Mouse (Mus musculus): ENCODE measurements around the gene Rdh16. TPM values are rescaled to one million over a fixed set of nuclear protein-coding genes. Genes with fewer than 3 reads are reported as not detected.
"Not testable (repeated sequence)": the region's sequence is repeated elsewhere in the genome, so short reads cannot be mapped to it uniquely, and the experiment has no call there.

The Rdh16 gene
- total RNA-seq, 1 experiment from 2014 or later, result not detected

GRCm38 (mm10) chr10:127825386-127825785 is 24.4 kb downstream of the Rdh16 start:
- 0 out of 2 replicates have a peak, but pooled peaks have one; percentile 50 for ATAC-seq (replicated peaks; ENCODE audit: low read depth, poor library complexity, severe bottlenecking)

GRCm38 (mm10) chr10:127829121-127829520 is 28.2 kb downstream of the Rdh16 start:
- no peak for ATAC-seq (replicated peaks; ENCODE audit: low read depth, poor library complexity, severe bottlenecking)

GRCm38 (mm10) chr10:127834186-127834585 is 33.2 kb downstream of the Rdh16 start:
- ATAC-seq (replicated peaks; ENCODE audit: low read depth, poor library complexity, severe bottlenecking), result not testable (repeated sequence)

- ATAC-seq (replicated peaks; ENCODE audit: low read depth, poor library complexity, severe bottlenecking), result no peak
Measured at GRCm38 (mm10) chr10:127835292-127835691, 34.3 kb downstream of the Rdh16 start.

- not testable (repeated sequence) for ATAC-seq (replicated peaks; ENCODE audit: low read depth, poor library complexity, severe bottlenecking)
Measured at GRCm38 (mm10) chr10:127837793-127838192, 36.8 kb downstream of the Rdh16 start.

GRCm38 (mm10) chr10:127838539-127838938 is 37.6 kb downstream of the Rdh16 start:
- ATAC-seq (replicated peaks; ENCODE audit: low read depth, poor library complexity, severe bottlenecking), result no peak

- no peak for ATAC-seq (replicated peaks; ENCODE audit: low read depth, poor library complexity, severe bottlenecking)
Measured at GRCm38 (mm10) chr10:127840776-127841175, 39.8 kb downstream of the Rdh16 start.

GRCm38 (mm10) chr10:127845945-127846344 is 45.0 kb downstream of the Rdh16 start:
- not testable (repeated sequence) for ATAC-seq (replicated peaks; ENCODE audit: low read depth, poor library complexity, severe bottlenecking)

GRCm38 (mm10) chr10:127848089-127848488 is 47.1 kb downstream of the Rdh16 start:
- ATAC-seq (replicated peaks; ENCODE audit: low read depth, poor library complexity, severe bottlenecking), result no peak

- ATAC-seq (replicated peaks; ENCODE audit: low read depth, poor library complexity, severe bottlenecking), result no peak
Measured at GRCm38 (mm10) chr10:127849628-127850027, 48.7 kb downstream of the Rdh16 start, which contains the start of gene Rdh19. Gene Rdh19 (plus strand): TSS chr10:127849928.

- no peak for ATAC-seq (replicated peaks; ENCODE audit: low read depth, poor library complexity, severe bottlenecking)
Measured at GRCm38 (mm10) chr10:127856376-127856775, 55.4 kb downstream of the Rdh16 start.

- no peak for ATAC-seq (replicated peaks; ENCODE audit: low read depth, poor library complexity, severe bottlenecking)
Measured at GRCm38 (mm10) chr10:127864931-127865330, 64.0 kb downstream of the Rdh16 start.

GRCm38 (mm10) chr10:127866232-127866631 is 65.3 kb downstream of the Rdh16 start, which contains the start of gene Rdh16f2:
Gene Rdh16f2 (plus strand): TSS chr10:127866474.
- no peak for ATAC-seq (replicated peaks; ENCODE audit: low read depth, poor library complexity, severe bottlenecking)

GRCm38 (mm10) chr10:127872484-127872883 is 71.5 kb downstream of the Rdh16 start:
- ATAC-seq (replicated peaks; ENCODE audit: low read depth, poor library complexity, severe bottlenecking), result 0 out of 2 replicates have a peak, but pooled peaks have one; percentile 29

GRCm38 (mm10) chr10:127877681-127878080 is 76.7 kb downstream of the Rdh16 start:
- ATAC-seq (replicated peaks; ENCODE audit: low read depth, poor library complexity, severe bottlenecking), result peak; percentile 63

- ATAC-seq (replicated peaks; ENCODE audit: low read depth, poor library complexity, severe bottlenecking), result no peak
Measured at GRCm38 (mm10) chr10:127878262-127879057, 77.5 kb downstream of the Rdh16 start.

- ATAC-seq (replicated peaks; ENCODE audit: low read depth, poor library complexity, severe bottlenecking), result 0 out of 2 replicates have a peak, but pooled peaks have one; percentile 29
Measured at GRCm38 (mm10) chr10:127879155-127879688, 78.3 kb downstream of the Rdh16 start.

GRCm38 (mm10) chr10:127881041-127881440 is 80.1 kb downstream of the Rdh16 start:
- no peak for ATAC-seq (replicated peaks; ENCODE audit: low read depth, poor library complexity, severe bottlenecking)

- no peak for ATAC-seq (replicated peaks; ENCODE audit: low read depth, poor library complexity, severe bottlenecking)
Measured at GRCm38 (mm10) chr10:127886551-127886950, 85.6 kb downstream of the Rdh16 start.

- ATAC-seq (replicated peaks; ENCODE audit: low read depth, poor library complexity, severe bottlenecking), result no peak
Measured at GRCm38 (mm10) chr10:127886971-127887370, 86.0 kb downstream of the Rdh16 start.

- no peak for ATAC-seq (replicated peaks; ENCODE audit: low read depth, poor library complexity, severe bottlenecking)
Measured at GRCm38 (mm10) chr10:127888605-127889004, 87.7 kb downstream of the Rdh16 start, which contains the start of gene Rdh7. Gene Rdh7 (minus strand): TSS chr10:127888817.
